Mouse (Mus musculus) erythroblast, embryonic 14.5 days (primary cell): ENCODE measurements around the gene Ccdc73.

Source experiments
- GATA1 ChIP-seq: IDR thresholded peaks from 2 replicates; pipeline ENCODE4 v1.6.1; 2012; ENCODE audit warnings: low read length, inconsistent platforms, mixed read lengths
- TAL1 ChIP-seq: IDR thresholded peaks from 3 replicates; pipeline ENCODE4 v1.6.1; 2012; ENCODE audit warnings: low read length, inconsistent platforms, mixed read lengths

- no peak for TF ChIP-seq GATA1
- TF ChIP-seq TAL1 = no peak
These were observed 168.4 kb downstream of the Ccdc73 start for GRCm38 (mm10) chr2:105035985-105036384.
